Mouse (Mus musculus) gastrocnemius, postnatal 10 days (tissue): ENCODE measurements around the gene Fubp3. TPM values are rescaled to one million over a fixed set of nuclear protein-coding genes. Genes with fewer than 3 reads are reported as not detected.

Experiments used
- DNase-seq: peaks from one replicate; pipeline ENCODE4 v3.0.0; 2021; ENCODE audit warnings: mixed read lengths
- total RNA-seq, 2 experiments: library from RNA; stranded (reverse); gene quantifications; 2 replicates each; pipeline ENCODE4 v1.2.3; 2021

The Fubp3 gene
- total RNA-seq, 2 experiments from 2014 or later, result 22.4 to 30.2 TPM

DNA sequence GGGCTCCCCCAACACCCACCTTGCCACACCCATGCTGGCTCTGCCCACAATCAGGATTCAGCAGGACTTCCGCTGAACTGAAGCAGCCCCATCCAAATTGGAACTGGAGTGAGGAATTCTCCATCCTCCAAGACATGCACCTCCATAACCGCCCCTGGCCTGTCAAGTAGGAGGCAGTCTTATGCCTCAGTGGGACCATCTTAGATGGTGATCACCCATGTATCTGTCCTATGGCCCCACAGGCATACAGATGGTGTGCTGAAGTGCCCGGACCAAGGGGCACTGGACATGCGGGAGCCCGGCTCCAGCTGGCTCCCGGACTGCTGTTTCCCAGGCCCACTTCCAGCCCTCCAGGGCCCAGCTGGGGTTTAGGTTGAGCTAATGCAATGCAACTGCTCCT lies 46.8 kb downstream of the Fubp3 start:
- DNase-seq, result no peak

- no peak for DNase-seq
These were observed 61.1 kb downstream of the Fubp3 start for GRCm38 (mm10) chr2:31633531-31633930.

- DNase-seq, result no peak
These were observed 63.1 kb downstream of the Fubp3 start for GRCm38 (mm10) chr2:31635281-31636137.

DNA sequence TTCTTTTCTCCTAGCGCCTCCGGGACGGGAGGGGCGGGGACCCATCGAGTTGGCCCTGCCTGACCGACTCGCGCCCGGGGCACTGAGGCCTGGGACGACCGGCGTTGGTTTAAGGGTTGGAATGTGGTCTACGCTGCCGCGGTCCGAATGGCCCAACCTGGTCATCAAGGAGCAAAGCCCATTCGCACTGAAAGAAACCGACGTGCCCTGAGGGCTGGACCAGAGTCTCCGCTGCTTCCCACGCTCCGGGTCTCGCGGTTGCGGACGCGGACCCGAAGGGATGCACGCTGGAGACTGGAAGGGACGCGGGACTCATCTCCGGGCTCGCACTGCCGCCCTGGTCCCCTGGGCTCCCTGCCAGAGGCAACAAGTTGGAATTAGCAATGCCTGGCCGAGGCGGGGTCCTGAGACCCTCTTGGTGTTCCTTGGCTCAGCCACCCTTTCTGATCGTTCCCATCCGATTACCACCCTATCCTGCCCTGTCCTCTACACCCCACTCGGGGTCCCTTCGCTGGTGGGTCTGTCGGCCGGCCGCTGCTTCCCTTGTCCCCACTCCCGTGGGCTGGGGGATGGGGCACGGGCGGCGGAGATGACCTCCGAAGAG lies 63.8 kb downstream of the Fubp3 start:
- peak; percentile 22 for DNase-seq

GRCm38 (mm10) chr2:31636742-31637141 lies 64.3 kb downstream of the Fubp3 start:
- DNase-seq, result no peak

DNA sequence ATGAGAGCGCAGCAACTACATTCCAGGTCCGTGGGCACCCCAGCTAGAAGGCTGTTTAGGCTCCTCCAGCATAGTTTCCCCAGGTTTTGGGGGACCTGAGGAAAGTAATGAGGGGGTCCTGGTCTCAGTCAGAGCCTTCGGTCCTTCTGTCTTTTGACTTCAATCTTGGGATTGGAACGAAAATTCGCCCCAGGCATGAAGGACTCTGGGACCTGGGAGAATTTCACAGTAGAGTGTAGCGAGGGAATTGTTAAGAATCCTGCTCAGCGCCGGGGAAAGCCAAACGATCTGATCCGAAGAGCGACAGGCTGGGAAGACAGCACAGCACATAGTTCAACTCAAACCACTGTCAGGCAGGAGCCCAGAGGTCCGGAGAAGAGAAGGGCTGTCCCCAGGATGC lies 64.9 kb downstream of the Fubp3 start:
- no peak for DNase-seq

DNA sequence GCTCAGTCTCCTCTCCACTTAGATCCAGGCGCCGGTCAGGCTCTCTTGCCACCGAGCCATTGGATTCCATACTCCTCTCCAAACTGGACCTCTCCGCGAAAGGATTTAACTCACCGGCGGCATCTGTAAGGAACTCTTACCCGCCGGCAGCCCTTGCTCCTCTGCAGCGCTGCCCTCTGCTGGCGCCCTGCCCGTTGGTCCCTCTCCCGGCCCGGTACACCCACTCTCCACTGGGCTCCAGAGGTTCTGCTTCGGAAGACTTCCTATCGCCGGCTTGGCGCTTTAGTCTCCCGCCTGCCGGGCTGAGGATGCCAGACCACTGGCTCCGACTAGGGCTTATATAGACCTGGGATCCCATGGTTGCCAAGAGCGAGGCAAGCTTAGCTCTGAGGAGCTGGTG lies 65.4 kb downstream of the Fubp3 start:
- DNase-seq, result peak; percentile 43

- no peak for DNase-seq
These were observed 66.4 kb downstream of the Fubp3 start for GRCm38 (mm10) chr2:31638581-31639465.

DNA sequence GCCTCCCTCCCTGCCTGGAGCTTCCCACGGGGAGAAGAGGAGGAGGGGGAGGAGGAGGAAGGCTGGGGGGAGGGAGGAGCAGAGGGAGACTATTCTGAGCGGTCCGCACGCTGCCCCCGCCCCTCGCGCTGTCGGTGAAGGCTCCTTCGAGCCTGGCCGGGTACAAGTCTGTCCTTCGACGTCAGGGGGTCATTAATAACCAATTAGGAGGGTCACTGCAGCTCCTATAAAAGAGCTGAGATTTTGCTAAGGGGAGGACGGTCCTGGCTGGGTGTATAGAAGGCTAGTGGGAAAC lies 67.0 kb downstream of the Fubp3 start:
- no peak for DNase-seq

GRCm38 (mm10) chr2:31639901-31640608 lies 67.6 kb downstream of the Fubp3 start, which contains the start of gene Prdm12:
Gene Prdm12 (plus strand): TSS chr2:31640037.
- DNase-seq, result no peak

DNA sequence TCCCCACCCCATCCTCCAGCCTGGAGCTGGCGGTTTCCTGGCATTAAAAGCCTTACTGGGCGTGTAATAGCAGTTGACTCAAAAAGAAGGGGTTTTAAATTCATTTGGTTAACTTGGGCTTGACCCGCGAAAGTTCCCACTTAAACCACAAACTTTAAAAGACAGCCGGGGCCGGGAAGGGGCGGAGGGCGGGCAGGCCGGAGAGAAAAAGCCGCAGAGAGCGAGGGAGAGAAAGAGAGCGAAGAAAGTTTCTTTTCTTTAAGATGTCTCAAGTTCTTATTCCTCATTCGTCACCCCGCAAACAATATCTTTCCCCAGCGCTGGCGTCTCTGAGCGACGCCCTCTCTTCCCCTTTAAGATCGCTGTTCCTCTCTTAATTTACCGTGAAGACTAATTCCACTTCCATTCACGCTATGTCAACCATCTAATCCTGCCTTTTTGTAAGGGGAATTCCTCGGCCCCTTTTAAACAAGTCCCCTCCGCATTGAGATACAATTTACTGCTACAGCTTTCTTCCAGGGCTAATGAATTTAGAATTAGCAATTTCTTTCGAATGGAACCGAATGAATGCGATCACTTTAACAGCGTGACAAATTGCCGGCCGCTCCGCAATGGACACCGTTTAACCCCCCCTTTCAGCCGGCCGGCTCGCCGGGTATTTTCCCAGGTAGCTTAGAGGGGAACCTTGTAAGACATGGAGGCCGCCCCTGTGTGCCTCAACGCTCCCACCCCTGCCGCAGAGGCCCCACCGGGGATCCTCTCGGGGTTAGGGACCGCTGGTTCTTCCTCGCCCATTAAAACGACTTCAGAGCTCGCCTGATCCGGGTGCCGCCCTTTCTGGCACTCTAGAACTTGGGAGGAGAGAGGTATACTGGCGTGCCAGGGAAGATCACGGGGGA lies 68.4 kb downstream of the Fubp3 start:
- DNase-seq, result peak; percentile 15

DNA sequence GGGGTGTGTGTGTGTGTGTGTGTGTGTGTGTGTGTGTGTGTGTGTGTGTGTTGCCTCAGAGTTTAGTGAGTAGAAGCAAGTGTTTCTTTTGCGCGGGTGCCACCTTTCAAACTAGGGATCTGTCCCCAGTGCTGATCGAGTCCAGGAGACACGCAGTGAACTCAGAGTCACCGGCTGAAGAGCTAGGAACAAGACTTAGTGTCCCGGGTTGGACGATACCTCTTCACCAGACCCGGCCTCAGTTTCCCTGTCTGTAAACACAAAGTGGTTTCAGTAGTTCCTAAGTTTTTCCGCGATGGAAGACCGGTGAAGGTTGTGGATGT lies 69.0 kb downstream of the Fubp3 start:
- no peak for DNase-seq

GRCm38 (mm10) chr2:31641929-31642328 lies 69.5 kb downstream of the Fubp3 start:
- no peak for DNase-seq

DNA sequence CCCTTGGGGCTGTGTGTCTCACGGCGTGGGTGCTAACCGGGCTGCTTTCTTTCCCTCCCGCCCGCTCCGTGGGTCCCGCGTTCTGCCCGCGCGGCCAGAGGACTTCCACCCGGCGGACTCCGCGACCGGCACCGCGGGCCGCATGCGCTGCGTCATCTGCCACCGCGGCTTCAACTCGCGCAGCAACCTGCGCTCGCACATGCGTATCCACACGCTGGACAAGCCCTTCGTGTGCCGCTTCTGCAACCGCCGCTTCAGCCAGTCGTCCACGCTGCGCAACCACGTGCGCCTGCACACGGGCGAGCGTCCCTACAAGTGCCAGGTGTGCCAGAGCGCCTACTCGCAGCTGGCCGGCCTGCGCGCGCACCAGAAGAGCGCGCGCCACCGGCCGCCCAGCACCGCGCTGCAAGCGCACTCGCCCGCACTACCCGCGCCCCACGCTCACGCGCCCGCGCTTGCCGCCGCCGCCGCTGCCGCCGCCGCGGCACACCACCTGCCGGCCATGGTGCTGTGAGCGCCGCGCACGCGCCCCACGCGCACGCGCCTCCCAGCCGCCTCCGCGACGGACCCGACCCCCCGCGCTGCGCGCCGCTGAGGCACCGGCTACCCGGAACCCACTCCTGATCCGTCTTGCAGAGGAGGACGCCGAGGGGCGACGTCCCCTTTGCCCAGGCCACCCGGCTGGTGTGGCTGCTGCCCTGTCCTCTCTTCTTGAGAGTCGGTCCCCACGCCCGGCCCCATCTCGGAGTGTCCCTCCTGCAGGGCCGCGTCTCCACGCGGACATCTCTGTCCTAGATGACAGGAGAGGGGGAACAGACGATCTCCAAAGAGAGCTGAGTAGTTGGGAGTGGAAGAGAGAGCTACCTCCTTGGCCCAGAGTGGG lies 81.8 kb downstream of the Fubp3 start:
- DNase-seq, result peak; percentile 16

GRCm38 (mm10) chr2:31654854-31655559 lies 82.6 kb downstream of the Fubp3 start:
- DNase-seq, result peak; percentile 64

DNA sequence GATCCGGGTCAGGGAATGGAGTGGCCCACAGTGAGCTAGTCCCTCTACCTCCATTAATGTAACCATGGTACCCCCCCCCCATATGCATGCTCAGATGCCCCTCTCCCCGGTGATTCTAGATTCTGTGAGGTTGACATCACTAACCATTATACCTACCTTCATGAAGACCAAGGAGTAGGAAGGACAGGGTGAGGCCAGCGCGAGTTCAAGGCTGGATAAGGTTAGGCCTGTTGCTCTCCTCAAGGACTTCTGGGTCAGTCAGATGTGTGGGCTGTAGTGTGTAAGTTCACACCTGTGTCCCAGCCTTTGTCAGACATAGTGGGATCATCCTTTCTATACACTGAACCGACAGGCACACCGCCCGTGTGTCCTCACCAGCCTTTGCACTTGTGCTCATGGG lies 83.9 kb downstream of the Fubp3 start:
- DNase-seq, result no peak

DNA sequence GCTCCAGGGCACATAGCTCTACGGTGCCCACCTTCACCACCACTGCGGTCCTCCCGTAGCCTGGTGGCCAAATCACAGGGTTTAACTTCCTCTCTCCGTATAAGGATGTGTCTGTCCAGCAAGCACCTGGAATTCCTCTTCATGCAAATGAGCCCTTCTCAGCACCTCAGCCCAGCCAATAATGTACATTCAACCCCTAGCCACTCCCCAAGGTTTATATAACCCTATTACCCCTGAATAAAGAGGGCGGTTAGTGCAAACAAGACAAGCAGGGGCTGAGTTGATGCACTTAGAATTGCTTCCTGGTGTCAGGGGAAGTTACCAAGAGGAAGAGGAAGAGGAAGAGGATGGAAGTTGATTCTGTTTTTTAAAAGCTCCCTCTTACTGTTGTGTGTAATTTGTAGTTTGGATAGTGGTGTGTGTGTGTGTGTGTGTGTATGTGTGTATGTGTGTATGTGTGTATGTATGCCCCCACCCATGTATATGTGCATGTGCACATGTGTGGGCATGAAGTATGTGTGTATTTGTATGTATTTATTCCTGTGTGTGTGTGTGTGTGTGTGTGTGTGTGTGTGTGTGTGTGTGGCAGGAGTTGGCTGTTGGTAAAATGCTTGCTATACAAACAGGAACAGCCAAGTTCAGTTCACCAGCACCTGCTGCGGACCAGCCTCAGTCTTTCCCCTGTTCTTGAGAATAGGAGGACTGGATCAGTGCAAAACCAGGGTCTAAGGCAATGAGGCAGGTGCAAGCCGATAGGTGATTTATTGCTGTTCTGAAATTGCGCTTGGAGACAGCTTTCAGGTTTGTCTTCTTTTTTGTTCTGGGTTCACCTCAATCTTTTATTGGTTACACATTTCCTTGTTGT lies 90.7 kb downstream of the Fubp3 start:
- DNase-seq, result no peak

GRCm38 (mm10) chr2:31663804-31664180 lies 91.3 kb downstream of the Fubp3 start:
- DNase-seq, result no peak
